Mouse (Mus musculus): Measurements from ENCODE around the gene Ikzf4. TPM values are rescaled to one million over a fixed set of nuclear protein-coding genes. Genes with fewer than 3 reads are reported as not detected.

Ikzf4 gene
- total and polyA plus RNA-seq, 3 experiments = 0.03 TPM; not detected in 2

DNA sequence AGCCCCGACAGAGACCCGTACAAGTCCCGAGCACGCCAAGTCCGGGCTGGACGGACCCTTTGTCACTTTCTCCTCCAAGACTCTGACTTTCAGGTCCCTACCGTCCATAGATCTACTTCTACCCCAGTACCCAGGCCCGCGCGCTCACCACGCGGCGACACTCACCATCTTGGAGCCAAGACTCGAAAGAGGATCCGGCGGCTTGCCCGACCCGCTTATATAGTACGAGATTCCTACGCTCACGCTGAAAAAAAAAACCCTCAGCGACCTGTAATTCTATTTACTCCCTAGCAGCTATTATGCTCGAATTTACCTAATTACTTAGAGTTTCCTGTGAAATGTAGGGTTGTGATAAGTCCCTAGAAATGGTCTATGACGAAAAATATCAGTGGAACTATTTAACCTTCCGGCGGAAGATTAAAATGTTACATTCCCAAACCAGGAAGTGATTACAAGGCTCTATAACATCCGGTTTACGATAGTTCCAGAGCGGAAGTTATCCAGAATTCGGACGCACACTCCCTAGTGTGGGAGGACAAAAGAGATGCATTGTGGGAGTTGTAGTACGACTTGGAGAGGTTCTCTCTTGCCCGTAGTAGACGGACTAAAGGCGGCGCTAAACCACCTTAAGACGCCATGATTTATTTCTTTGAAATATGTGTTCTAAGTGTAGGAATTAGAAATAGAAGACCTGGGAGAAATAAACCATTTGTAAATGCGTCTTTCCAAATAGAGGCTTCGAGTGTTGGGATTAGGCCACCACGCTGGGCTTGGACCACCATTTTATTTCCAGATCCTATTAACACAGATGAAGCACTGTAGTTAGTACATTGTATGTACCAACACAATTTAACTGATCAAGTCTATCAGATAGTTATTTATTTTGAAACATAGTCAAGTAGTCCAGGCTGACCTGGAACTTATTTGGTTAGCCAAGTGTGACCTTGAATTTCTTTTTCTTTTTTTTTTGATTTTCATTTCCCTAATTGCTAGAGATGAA is 19.2 kb downstream of the Ikzf4 start, which contains the start of gene Rps26:
Gene Rps26 (minus strand): TSS at position 437 of the 1,000 bp plus-strand sequence.
- Histone ChIP-seq H3K4me1 (ENCODE audit: control insufficient read depth in 1 of 2, insufficient read depth in 2 of 2, low read length in 2 of 2) (peaks cover 0 to 20% of the 10 kb centered on the region in 2 experiments; a peak in 2 of 4 replicates), H3K9me3 (replicated peaks; ENCODE audit: insufficient read depth, low read length) (no peaks in the 10 kb centered on the region)
- TF ChIP-seq CHD2 (IDR thresholded peaks at IDR 0.05; ENCODE audit: low read length) = peak; percentile 79
- peak; percentile 38 for TF ChIP-seq RAD21 (IDR thresholded peaks at IDR 0.05; ENCODE audit: low read depth, low read length)
- TF ChIP-seq UBTF (IDR thresholded peaks at IDR 0.05; ENCODE audit: borderline replicate concordance, insufficient read depth, low read depth, low read length) = no peak
- peak; percentile 98 for TF ChIP-seq ELF1 (IDR thresholded peaks at IDR 0.05; ENCODE audit: low read depth, low read length)
- TF ChIP-seq USF2 (IDR thresholded peaks at IDR 0.05; ENCODE audit: borderline replicate concordance in 1 of 2, insufficient read depth in 1 of 2, low read depth in 1 of 2, low read length in 2 of 2) = no peak
- TF ChIP-seq ZKSCAN1 (IDR thresholded peaks at IDR 0.05; ENCODE audit: low read depth, low read length) = peak; percentile 70; the same call in 1 of the 2 replicates
- peak; percentile 99 for TF ChIP-seq KAT2A (conservative IDR thresholded peaks at IDR 0.05; ENCODE audit: low read depth, low read length)
- TF ChIP-seq ZC3H11A (IDR thresholded peaks at IDR 0.05; ENCODE audit: low read depth, low read length) = no peak
- peak; percentile 96 to 98 for TF ChIP-seq POLR2A (IDR thresholded peaks at IDR 0.05; ENCODE audit: control insufficient read depth in 1 of 2, insufficient read depth in 1 of 2, low read depth in 1 of 2, low read length in 2 of 2, poor library complexity in 1 of 2)
- peak in 2 of 3 experiments; percentile 6 to 59; a peak in 2 of 6 replicates for TF ChIP-seq CTCF (IDR thresholded peaks at IDR 0.05 in 2 of 3, conservative IDR thresholded peaks at IDR 0.05 in 1 of 3; ENCODE audit: control insufficient read depth in 1 of 3, insufficient read depth in 1 of 3, low read depth in 2 of 3, low read length in 3 of 3, poor library complexity in 1 of 3, severe bottlenecking in 1 of 3)
- peak; percentile 98 for TF ChIP-seq ZNF384 (IDR thresholded peaks at IDR 0.05; ENCODE audit: low read depth, low read length)
- peak; percentile 80 for TF ChIP-seq TCF12 (IDR thresholded peaks at IDR 0.05; ENCODE audit: low read depth, low read length)
- TF ChIP-seq TAL1 (IDR thresholded peaks at IDR 0.05; ENCODE audit: low read length) = no peak
- peak; percentile 96; the same call in 1 of the 2 replicates for TF ChIP-seq POLR2AphosphoS2 (IDR thresholded peaks at IDR 0.05; ENCODE audit: low read length)
- peak; percentile 99 for TF ChIP-seq HCFC1 (IDR thresholded peaks at IDR 0.05; ENCODE audit: low read depth, low read length)
- 0 out of 2 replicates have a peak, but pooled peaks have one; percentile 58 for TF ChIP-seq JUND (IDR thresholded peaks at IDR 0.05; ENCODE audit: low read depth, low read length)
- peak; percentile 79 for TF ChIP-seq MXI1 (IDR thresholded peaks at IDR 0.05; ENCODE audit: low read depth, low read length)
- 0 out of 2 replicates have a peak, but pooled peaks have one; percentile 45 for TF ChIP-seq MEF2A (IDR thresholded peaks at IDR 0.05; ENCODE audit: extremely low read depth, insufficient replicate concordance, low read depth, low read length, poor library complexity, severe bottlenecking)
- no peak for TF ChIP-seq MYB (IDR thresholded peaks at IDR 0.05; ENCODE audit: low read depth, low read length)
- TF ChIP-seq CHD1 (IDR thresholded peaks at IDR 0.05; ENCODE audit: low read depth, low read length) = no peak
- peak; percentile 19; the same call in 1 of the 2 replicates for TF ChIP-seq MAZ (IDR thresholded peaks at IDR 0.05; ENCODE audit: low read depth, low read length)
- no peak for TF ChIP-seq GABPA (IDR thresholded peaks at IDR 0.05; ENCODE audit: low read depth, low read length)
- peak; percentile 86 for TF ChIP-seq MAX (IDR thresholded peaks at IDR 0.05; ENCODE audit: low read length)
- TF ChIP-seq NRF1 (IDR thresholded peaks at IDR 0.05; ENCODE audit: insufficient read depth, low read depth, low read length, poor library complexity, severe bottlenecking) = peak; percentile 68
- TF ChIP-seq ETS1 (IDR thresholded peaks at IDR 0.05; ENCODE audit: low read depth, low read length) = peak; percentile 42; the same call in 1 of the 2 replicates
- TF ChIP-seq SIN3A (IDR thresholded peaks at IDR 0.05; ENCODE audit: low read length) = peak; percentile 94
- TF ChIP-seq GATA1 (IDR thresholded peaks at IDR 0.05; ENCODE audit: low read depth, low read length) = peak; percentile 68
- no peak for TF ChIP-seq BHLHE40 (IDR thresholded peaks at IDR 0.05; ENCODE audit: borderline replicate concordance, low read depth, low read length)
- peak; percentile 99 for TF ChIP-seq NELFE (IDR thresholded peaks at IDR 0.05; ENCODE audit: low read depth, low read length)
- TF ChIP-seq ZMIZ1 (IDR thresholded peaks at IDR 0.05; ENCODE audit: low read depth, low read length) = peak; percentile 93; the same call in 1 of the 2 replicates
- no peak; the same call in 1 of the 2 replicates for TF ChIP-seq E2F4 (IDR thresholded peaks at IDR 0.05; ENCODE audit: borderline replicate concordance, low read depth, low read length)
- TF ChIP-seq SMC3 (IDR thresholded peaks at IDR 0.05; ENCODE audit: low read depth, low read length) = peak; percentile 48; the same call in 1 of the 2 replicates
- TF ChIP-seq TBP (IDR thresholded peaks at IDR 0.05; ENCODE audit: low read depth, low read length) = peak; percentile 99
- no peak for TF ChIP-seq RCOR1 (IDR thresholded peaks at IDR 0.05; ENCODE audit: low read depth, low read length)

More for the DNA sequence above, 19.2 kb downstream of the Ikzf4 start, which contains the start of gene Rps26:
- H3K4me3 ChIP-seq (ENCODE audit: control insufficient read depth in 1 of 2, insufficient read depth in 1 of 2, low read depth in 2 of 2, low read length in 2 of 2) = peak within 1 kb of the TSS; percentile 58 to 95
- peaks cover 14% of the 10 kb centered on the region for H3K79me2 ChIP-seq (ENCODE audit: control insufficient read depth, insufficient read depth, low read length, poor library complexity)
- peaks cover 7 to 20% of the 10 kb centered on the region in 2 experiments for H3K36me3 ChIP-seq (ENCODE audit: control insufficient read depth in 1 of 2, insufficient read depth in 2 of 2, low read length in 2 of 2)
- H3K27ac ChIP-seq (ENCODE audit: control insufficient read depth, low read depth, low read length) = peak within 1 kb of the TSS; percentile 88
- H3K9ac ChIP-seq (ENCODE audit: control insufficient read depth, low read depth, low read length, poor library complexity, severe bottlenecking) = peak within 1 kb of the TSS; percentile 99
- peak; percentile 99 for DNase-seq (ENCODE audit: low read depth, low spot score)
- peaks cover 1 to 3% of the 10 kb centered on the region in 2 experiments; a peak in 3 of 4 replicates for H3K27me3 ChIP-seq (ENCODE audit: control insufficient read depth in 1 of 2, insufficient read depth in 2 of 2, low read length in 2 of 2)
